Mouse (Mus musculus): ENCODE results near the gene Gchfr.

Gene Gchfr

GRCm38 (mm10) chr2:119173991-119174651, 6.5 kb downstream of the Gchfr start, which contains the start of gene Gm14137:
Gene Gm14137, plus strand, starts transcription at chr2:119174509.
- no peak for DNase-seq (ENCODE audit: low spot score)

GRCm38 (mm10) chr2:119174866-119175265, 7.3 kb downstream of the Gchfr start:
- DNase-seq (ENCODE audit: low spot score) = no peak

- DNase-seq (ENCODE audit: low spot score) = no peak
These were observed 8.0 kb downstream of the Gchfr start for GRCm38 (mm10) chr2:119175614-119176013.

- DNase-seq (ENCODE audit: low spot score) = no peak
These were observed 9.2 kb downstream of the Gchfr start for GRCm38 (mm10) chr2:119176761-119177160.

GRCm38 (mm10) chr2:119177384-119177939, 9.9 kb downstream of the Gchfr start:
- no peak for DNase-seq (ENCODE audit: low spot score)

GRCm38 (mm10) chr2:119182914-119183313, 15.3 kb downstream of the Gchfr start:
- no peak for DNase-seq (ENCODE audit: low spot score)

- peak; percentile 81 for DNase-seq (ENCODE audit: low spot score)
These were observed 21.6 kb downstream of the Gchfr start for GRCm38 (mm10) chr2:119189029-119189710.

- DNase-seq (ENCODE audit: low spot score) = no peak
These were observed 23.4 kb downstream of the Gchfr start for GRCm38 (mm10) chr2:119190969-119191368.

GRCm38 (mm10) chr2:119194140-119194539, 26.6 kb downstream of the Gchfr start:
- DNase-seq (ENCODE audit: low spot score) = no peak

GRCm38 (mm10) chr2:119196316-119197108, 28.9 kb downstream of the Gchfr start:
- no peak for DNase-seq (ENCODE audit: low spot score)

- no peak for DNase-seq (ENCODE audit: low spot score)
These were observed 29.9 kb downstream of the Gchfr start for GRCm38 (mm10) chr2:119197493-119197892.

GRCm38 (mm10) chr2:119198049-119198448, 30.5 kb downstream of the Gchfr start:
- DNase-seq (ENCODE audit: low spot score) = no peak

- DNase-seq (ENCODE audit: low spot score) = no peak
These were observed 31.4 kb downstream of the Gchfr start for GRCm38 (mm10) chr2:119198934-119199333.

- no peak for DNase-seq (ENCODE audit: low spot score)
These were observed 35.4 kb downstream of the Gchfr start for GRCm38 (mm10) chr2:119202914-119203453.

GRCm38 (mm10) chr2:119203871-119204460, 36.4 kb downstream of the Gchfr start:
- DNase-seq (ENCODE audit: low spot score) = no peak

GRCm38 (mm10) chr2:119207961-119208343, 40.4 kb downstream of the Gchfr start:
- no peak for DNase-seq (ENCODE audit: low spot score)

- DNase-seq (ENCODE audit: low spot score) = peak; percentile 89
These were observed 41.0 kb downstream of the Gchfr start, which contains the start of the genes Zfyve19 and Dnajc17 for GRCm38 (mm10) chr2:119208344-119209175. Gene Zfyve19, plus strand, starts transcription at chr2:119208617. Gene Dnajc17, minus strand, starts transcription at chr2:119208795.

GRCm38 (mm10) chr2:119209176-119209507, 41.6 kb downstream of the Gchfr start:
- DNase-seq (ENCODE audit: low spot score) = no peak

Data from ovary, postnatal 14 days (tissue).